Mouse (Mus musculus) stomach, postnatal 0 days (tissue): Measurements from ENCODE around the gene Amz2.

Experiments used
- CTCF ChIP-seq: IDR thresholded peaks from 2 replicates; pipeline ENCODE4 v1.5.1; 2016; ENCODE audit warnings: antibody characterized with exemption, low read depth, mild to moderate bottlenecking, moderate library complexity
- EP300 ChIP-seq: optimal IDR thresholded peaks from 2 replicates; pipeline ENCODE3; 2016; ENCODE audit warnings: antibody characterized with exemption

DNA sequence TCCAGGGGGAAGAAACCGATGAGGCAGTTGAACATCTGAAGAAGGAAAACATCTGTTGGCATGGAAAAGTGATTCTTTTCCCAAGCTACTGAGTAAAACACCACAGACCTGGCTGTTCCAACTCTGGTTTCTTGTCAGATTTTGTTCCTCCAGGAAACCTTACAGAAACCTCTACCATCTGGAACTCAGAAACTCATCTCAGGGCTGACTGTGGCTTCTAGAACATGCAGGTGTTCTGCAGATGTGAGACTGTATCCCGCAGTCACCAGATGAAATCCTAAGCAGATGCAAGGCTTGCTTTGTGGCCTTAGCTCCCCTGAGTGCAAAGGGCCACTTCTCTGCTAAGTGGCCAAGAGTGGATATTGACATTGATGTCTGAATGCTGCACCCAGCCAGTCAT lies 64.0 kb downstream of the Amz2 start:
- TF ChIP-seq CTCF (no peak), EP300 (no peak)
